Mouse (Mus musculus): ENCODE data around the gene Ttll5.

- TF ChIP-seq CTCF (IDR thresholded peaks at IDR 0.05; ENCODE audit: low read depth): no peak
- no peak for TF ChIP-seq EP300 (optimal IDR thresholded peaks at IDR 0.05)
Measured at GRCm38 (mm10) chr12:85949667-85950066, 125.2 kb downstream of the Ttll5 start.

Measured in stomach, postnatal 0 days (tissue).